15 mouse cellular contexts compared by ENCODE assay signal in genomic region chr10:22725166-22725565, GRCm38 (mm10).
"Had no signal": no experiment of that assay in that cellular context is flagged by ENCODE, and none has a peak within 500 bp of the region (broad histone marks: within the 10 kb centered on the region; RNA-seq: fewer than 3 reads in every experiment).

No protein-coding gene starts in this region.

- DNase-seq: lung, adult 18-20 months; lung, embryonic 14.5 days; lung, postnatal 10 days; lung, postnatal 4 days; right cerebral cortex, postnatal 14 days; thymus, adult 2 months; thymus, postnatal 25 days; thymus, postnatal 4 days had no signal

- H3K4me3 ChIP-seq: megakaryocyte, embryonic 14.5 days; midbrain, embryonic 13.5 days; midbrain, embryonic 15.5 days; neural tube, embryonic 12.5 days; stomach, embryonic 15.5 days had no signal

- ATAC-seq: midbrain, embryonic 13.5 days; midbrain, embryonic 15.5 days had no signal

- H3K4me2 ChIP-seq: lung, embryonic 14.5 days; midbrain, embryonic 11.5 days; midbrain, embryonic 13.5 days; midbrain, embryonic 15.5 days; neural tube, embryonic 12.5 days; stomach, embryonic 15.5 days had no signal

- H3K27me3 ChIP-seq: megakaryocyte, embryonic 14.5 days; midbrain, embryonic 13.5 days; midbrain, embryonic 15.5 days; neural tube, embryonic 12.5 days; stomach, embryonic 15.5 days had no signal

- H3K27ac ChIP-seq: midbrain, embryonic 13.5 days; midbrain, embryonic 15.5 days; neural tube, embryonic 12.5 days; stomach, embryonic 15.5 days; stomach, postnatal 0 days had no signal

- H3K9ac ChIP-seq: lung, embryonic 14.5 days; midbrain, embryonic 13.5 days; midbrain, embryonic 15.5 days; neural tube, embryonic 12.5 days; stomach, embryonic 15.5 days had no signal

- H3K36me3 ChIP-seq: midbrain, embryonic 13.5 days; midbrain, embryonic 15.5 days; neural tube, embryonic 12.5 days had no signal

- H3K9me3 ChIP-seq: megakaryocyte, embryonic 14.5 days; midbrain, embryonic 13.5 days; midbrain, embryonic 15.5 days; neural tube, embryonic 12.5 days; stomach, embryonic 15.5 days had no signal
